Mouse (Mus musculus) thymus, postnatal 36 days (tissue): ENCODE results near the gene H2-Ob.

ENCODE experiments used
- DNase-seq, 2 experiments: peaks; one replicate each; pipeline ENCODE4 v3.0.0; 2022; ENCODE audit warnings: mixed read lengths in 2 of 2

H2-Ob gene

DNA sequence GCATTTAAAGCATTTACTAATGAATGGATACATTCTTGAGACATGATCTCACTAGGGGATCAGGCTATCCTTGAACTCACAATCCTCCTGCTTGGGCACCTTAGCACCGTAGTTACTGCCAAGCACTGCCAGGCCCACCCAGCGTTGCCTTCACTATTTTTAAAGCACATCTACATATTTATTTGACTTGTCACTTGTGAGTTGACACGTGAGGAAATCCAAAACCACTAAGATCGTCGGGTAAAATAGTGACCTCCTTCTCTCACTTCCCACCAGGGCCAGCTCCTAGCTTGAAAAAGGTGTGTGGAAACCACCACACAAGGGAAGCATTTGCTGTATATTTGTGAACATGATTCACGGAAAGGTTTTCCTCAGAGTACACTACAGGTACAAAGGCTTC is 48.3 kb downstream of the H2-Ob start:
- DNase-seq, result no peak

DNA sequence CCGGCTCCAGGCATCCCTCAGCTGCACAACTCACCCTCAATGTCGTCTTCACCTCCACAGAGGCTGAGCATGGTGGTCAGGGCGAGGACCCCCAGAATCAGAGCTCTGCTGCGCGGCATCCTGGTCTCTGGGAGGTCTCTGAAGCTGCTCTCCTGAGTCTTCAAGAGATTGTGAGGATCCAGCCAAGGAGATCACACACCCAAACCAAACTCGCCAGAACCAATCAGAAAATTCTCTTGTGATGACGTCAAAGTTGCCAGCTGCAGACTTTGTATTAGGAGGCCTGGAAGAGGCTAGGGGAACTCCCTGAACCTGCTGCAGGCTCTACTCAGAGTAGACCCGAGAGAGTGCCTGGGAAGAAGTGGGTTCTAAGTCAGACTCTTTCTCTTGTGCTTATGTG is 48.9 kb downstream of the H2-Ob start, which contains the start of gene H2-Aa:
Gene H2-Aa (minus strand): TSS at position 176 of the 400 bp plus-strand sequence.
- peak; percentile 73 to 77 for DNase-seq

DNA sequence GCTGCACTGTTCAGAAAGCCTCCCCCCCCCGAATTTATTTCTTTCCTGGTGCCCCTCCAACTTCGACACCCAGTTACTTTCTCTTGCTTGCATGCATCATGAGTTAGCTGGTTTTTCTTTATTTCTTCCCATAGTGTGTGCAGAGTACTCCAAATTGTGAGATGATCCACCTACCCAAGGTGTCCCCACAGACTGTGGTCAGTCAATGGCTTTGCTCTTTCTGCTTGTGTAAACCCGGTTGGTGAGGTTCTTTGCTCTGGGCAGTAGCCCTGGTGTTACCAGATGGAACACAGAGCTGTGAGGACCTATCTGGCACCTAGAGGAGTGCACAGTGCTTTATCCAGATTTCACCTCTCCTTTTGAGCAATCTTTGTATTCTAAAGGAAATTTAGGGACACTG is 49.4 kb downstream of the H2-Ob start:
- DNase-seq, result no peak

DNA sequence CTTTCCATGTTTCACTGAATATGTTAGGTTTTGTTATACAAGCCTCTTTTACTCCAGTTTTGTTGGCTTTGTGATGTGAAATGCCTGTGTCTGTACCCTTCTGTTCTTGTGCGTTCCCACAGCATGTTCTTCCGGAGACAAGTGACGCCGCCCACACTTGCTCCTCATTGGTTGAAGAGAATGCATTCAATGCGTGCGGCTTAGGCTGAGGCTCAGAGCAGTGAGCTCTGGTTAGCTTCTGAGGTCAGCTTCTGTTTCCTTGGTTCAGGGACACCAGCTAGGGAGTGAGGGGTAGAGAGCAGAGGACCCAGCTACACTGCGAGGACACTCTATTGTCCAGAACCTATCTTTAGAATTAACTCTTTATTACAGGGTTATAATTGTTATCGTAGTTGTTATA is 52.9 kb downstream of the H2-Ob start:
- peak; percentile 77 to 78 for DNase-seq

DNA sequence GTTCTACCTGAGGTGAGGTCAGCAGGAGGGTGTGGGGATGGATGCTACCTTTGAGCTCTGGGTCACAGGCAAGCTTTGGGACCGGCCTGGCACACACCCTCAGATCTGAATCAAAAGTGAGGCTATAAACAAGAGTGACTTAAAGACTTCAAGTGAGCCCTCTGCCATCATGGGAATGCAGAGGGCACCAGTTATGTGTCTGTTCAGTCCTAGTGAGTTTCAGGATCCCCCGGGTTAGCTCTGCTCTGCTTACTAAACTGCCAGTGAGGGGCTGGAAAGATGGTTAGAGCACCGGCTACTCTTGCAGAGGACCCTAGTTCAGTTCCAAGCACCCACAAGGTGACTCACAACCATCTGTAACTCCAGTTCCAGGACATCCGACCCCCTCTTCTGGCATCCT is 53.9 kb downstream of the H2-Ob start:
- no peak for DNase-seq

DNA sequence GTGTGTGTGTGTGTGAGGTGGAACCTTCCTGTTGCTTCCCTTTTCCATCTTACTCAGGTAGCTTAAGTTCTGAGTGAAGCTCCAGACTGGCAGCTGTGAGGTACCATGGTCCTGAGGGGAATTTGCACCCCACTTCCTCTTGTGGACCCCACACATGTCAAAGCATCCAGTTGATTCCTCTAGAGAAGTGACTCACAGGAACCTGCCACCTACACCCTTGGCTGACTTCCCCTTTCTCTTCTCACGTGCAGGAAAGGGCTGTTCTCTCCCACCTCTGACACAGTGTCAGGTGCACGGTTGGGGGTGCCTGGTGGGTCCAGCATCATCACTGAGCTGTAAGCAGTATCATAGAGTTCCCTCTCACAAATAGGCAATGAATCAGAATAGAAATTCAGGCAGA is 54.8 kb downstream of the H2-Ob start:
- DNase-seq, result no peak

DNA sequence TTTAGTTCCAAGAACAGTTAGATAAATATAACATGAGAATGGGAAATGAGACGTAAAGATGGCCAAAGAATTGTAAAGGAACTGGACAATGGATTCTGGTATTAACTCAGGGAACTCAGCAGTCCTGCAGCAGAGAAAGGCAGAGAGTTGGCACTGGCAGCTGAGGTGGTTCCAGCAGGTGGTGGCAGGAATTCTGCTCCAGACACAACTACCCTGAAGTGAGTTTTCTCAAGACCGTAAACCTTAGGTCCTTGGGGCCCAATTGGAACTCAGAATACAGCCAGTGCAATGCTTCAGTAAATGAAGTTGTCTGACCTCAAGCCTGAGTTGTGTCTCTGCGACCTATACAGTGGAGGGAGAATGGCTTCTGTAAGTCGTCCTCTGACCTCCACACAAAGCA is 55.5 kb downstream of the H2-Ob start:
- DNase-seq, result no peak

DNA sequence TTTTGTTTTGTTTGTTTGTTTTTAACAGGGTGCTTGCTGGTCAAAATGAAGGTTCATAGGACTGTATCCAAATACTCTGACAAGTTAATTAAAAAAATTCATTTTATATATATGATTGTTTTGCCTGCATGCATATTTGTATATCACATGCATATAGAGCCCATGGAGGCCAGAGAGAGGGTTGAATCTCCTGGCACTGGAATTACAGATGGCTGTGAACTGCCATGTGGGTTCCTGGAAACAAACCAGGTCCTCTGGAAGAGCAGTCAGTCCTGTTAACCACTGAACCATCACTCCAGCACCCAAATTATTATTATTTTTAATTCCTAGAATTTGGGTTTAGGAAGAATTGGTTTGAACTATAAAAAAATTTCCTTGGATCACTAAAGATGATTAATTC is 56.6 kb downstream of the H2-Ob start:
- no peak for DNase-seq

DNA sequence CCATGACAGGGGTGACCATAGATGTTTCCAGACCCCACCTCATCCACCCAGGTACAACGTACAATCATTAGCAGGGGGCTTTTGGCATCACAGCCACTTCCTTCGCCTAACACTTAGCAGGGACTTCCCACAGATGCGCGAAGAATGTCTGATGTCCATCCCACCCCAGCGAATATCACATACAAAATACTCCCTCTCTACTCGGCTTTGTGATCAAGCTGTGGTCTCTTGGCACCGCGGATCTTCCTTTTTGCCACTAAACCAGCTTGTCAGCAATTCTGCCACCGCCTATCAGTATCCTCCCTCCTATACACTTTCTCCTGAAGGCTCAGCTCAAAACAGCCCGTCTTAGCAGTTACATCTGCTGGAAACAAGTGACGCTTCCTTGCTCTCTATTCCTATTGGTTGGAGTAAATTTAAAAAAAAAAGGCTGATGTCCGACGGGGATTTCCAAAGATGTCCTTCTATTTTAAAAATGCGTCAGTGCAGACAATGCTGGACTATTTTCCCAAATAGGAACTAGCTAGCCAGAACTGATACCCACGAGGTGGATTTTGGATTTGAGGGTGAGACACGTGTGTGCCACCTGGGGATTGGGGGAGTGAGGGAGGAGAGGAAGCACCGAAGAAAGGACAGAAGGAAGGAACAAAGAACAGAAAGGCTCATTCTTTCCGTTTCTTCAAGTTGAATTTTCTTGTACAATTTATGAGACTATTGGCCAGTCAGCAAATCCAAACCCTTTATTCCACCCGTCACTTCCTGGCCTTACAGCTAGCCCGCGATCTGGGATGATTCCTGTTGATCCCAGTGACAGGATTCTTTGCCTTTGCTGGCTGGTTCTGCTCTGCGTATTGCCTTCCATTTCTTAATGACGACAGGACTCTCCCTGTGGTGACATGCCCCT is 57.4 kb downstream of the H2-Ob start:
- no peak for DNase-seq

DNA sequence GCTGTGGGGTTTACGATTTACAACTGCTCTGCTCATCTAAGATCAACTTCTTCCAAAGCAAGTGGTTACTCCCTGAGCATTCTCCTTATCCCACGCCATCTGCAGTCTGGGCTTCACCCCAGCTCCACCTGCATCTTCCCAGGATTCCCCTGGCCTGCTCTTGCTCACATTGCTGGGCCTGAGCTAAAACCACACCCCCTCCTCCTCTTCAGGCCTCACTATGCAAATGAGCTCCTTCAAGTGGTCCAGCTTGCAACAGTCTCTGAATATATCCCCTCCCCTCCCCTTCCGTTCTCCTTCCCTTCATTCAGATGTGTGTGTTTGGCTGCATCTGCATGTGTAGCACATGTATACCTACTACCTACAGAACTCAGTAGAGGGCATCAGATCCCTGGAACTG is 60.7 kb downstream of the H2-Ob start:
- no peak for DNase-seq

DNA sequence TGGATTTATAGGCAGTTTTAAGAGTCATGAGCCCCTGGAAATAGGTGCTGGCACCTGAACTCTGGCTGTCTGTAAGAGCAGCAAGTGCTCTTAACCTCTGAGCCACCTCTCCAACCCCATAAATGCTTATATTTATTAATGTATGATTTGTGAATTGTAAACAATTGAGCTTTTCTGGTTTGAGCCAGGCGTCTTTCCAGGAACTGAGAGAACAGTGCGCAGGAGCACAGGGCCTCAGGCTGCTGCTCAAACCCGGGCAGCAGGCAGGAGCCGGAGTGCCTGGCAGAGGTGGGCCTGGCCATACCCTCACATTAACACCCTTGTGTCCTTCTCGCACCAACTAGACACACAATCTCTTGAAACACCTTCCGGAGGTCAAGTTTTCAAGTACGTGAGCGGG is 61.4 kb downstream of the H2-Ob start:
- DNase-seq, result no peak

DNA sequence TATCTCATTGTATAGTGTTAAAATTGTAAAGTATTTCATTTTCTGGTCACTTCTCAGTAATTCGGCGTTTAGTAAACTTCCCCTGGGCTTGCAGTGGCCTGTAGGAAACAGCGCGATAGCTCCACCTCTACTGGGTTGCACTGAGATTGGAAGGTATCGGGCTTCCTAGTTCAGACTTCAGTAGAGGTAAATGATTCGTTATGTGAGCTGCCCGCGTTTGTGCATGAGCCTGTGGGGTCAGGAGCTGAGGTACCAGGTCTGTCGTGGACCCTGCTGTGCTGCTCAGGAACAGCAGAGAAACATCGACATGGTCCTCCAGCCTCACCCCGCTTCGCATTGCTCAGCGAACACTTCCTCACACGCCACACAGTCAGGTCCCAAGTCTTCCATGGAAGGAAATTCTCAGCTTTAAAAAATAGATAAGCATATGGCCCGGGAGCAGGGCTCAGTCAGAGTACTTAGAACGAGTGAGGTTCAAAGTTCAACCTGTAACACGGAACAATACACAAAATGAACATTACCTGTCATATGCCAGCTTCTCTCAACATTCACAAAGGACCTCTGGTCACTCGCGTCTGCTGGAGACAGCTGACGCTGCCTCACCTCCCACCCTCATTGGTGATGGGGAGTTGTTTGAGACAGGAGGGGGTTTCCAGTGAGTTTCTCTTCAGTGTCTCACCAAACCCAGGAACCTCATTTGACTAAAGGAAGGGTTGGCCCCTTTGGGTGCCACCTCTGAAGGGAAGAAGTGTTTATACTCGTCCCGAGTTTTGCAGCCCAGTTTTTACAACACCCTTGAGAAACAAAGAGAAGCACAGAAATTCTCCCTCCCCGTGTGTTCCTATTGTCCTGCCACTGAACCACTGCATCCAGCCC is 62.2 kb downstream of the H2-Ob start:
- DNase-seq, result no peak

DNA sequence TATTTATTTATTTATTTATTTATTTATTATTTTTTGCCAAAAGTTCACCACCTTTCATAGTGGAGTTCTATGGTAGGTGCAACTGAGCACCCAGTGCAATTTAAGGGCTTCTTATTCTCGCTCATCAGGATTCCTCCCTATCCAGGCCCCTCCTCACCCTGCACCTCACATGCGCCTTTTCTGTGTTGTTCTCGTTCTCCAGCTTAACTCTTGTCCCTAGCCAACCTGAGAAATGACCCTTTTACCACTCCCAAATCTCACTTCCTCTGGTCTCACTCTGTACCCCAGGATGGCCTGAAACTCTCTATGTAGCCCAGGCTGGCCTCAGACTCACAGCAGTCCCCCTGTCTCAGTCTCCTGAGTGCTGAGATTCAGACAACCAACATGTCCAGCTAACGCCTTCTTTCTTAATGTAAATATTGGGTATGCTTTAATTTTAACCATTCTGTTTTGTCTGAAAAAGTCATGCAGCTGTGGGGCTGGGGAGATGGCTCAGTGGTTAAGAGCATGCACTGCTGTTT is 63.0 kb downstream of the H2-Ob start:
- DNase-seq, result no peak

DNA sequence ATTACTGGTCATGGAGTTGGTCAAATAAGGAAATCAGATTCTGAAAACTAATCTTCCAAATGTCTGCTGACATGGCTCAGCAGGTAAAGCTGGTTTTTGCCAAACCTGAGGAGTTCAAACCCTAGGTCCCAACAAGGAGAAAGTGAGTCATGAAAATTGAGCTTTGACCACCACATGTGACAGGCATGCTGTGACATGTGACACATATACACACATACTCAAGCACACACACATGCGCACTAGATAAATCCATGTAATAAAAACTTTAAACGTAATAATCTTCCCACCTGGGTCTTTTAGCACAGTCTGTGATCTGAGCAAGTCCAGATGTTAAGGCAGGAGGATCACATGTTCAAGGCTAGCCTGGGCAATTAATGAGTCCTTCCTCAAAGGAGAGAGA is 65.1 kb downstream of the H2-Ob start:
- no peak for DNase-seq
